Mouse (Mus musculus): ENCODE data around the gene Gm29427. TPM values are rescaled to one million over a fixed set of nuclear protein-coding genes. Genes with fewer than 3 reads are reported as not detected.
"Not testable (repeated sequence)": the region's sequence is repeated elsewhere in the genome, so short reads cannot be mapped to it uniquely, and the experiment has no call there.

Gm29427 gene
- polyA plus RNA-seq, 1 experiment from 2014 or later = not detected

DNA sequence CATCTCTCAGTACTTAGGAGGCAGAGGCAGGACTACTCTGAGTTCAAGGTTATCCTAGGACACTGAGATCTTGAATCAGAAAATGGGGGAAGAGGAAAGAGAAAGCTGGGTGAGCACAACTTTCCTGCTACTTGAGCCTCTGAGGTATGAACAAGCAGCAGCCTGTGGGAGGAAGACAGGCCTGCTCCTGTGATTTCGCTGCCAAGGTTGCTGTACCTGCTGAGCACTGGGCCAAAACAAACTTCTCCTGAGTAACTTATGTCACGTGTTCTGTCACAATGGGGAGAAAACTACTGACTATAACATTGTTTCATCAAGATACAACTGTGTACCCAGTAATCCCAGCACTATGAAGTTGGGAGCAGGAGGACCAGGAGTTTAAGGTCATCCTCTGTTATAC, 12.0 kb downstream of the Gm29427 start:
- Histone ChIP-seq H3K9ac (no peak overlapping the region), H3K9me3 (replicated peaks) (no peaks in the 10 kb centered on the region), H3K27me3 (no peaks in the 10 kb centered on the region), H3K4me1 (no peaks in the 10 kb centered on the region), H3K27ac (replicated peaks) (no peak overlapping the region), H3K4me2 (replicated peaks) (no peak overlapping the region), H3K4me3 (replicated peaks) (no peak overlapping the region), H3K36me3 (peaks cover 60% of the 10 kb centered on the region)
- no peak for ATAC-seq (ENCODE audit: insufficient number of reproducible peaks, low FRiP score, low TSS enrichment, low read depth)
- 73% methylated on average over 2 of the region's 2 CpGs for WGBS

- no peak overlapping the region for H3K4me3 ChIP-seq (replicated peaks)
- no peak overlapping the region for H3K9ac ChIP-seq
- no peaks in the 10 kb centered on the region for H3K27me3 ChIP-seq
- no peak overlapping the region for H3K4me2 ChIP-seq (replicated peaks)
- 93% methylated on average over 11 of the region's 11 CpGs for WGBS
- H3K9me3 ChIP-seq (replicated peaks) = no peaks in the 10 kb centered on the region
- no peaks in the 10 kb centered on the region for H3K4me1 ChIP-seq
- no peak for ATAC-seq (ENCODE audit: insufficient number of reproducible peaks, low FRiP score, low TSS enrichment, low read depth)
- H3K36me3 ChIP-seq = peaks cover 63% of the 10 kb centered on the region
- no peak overlapping the region for H3K27ac ChIP-seq (replicated peaks)
These were observed 13.6 kb downstream of the Gm29427 start for GRCm38 (mm10) chr1:130701976-130702375.

DNA sequence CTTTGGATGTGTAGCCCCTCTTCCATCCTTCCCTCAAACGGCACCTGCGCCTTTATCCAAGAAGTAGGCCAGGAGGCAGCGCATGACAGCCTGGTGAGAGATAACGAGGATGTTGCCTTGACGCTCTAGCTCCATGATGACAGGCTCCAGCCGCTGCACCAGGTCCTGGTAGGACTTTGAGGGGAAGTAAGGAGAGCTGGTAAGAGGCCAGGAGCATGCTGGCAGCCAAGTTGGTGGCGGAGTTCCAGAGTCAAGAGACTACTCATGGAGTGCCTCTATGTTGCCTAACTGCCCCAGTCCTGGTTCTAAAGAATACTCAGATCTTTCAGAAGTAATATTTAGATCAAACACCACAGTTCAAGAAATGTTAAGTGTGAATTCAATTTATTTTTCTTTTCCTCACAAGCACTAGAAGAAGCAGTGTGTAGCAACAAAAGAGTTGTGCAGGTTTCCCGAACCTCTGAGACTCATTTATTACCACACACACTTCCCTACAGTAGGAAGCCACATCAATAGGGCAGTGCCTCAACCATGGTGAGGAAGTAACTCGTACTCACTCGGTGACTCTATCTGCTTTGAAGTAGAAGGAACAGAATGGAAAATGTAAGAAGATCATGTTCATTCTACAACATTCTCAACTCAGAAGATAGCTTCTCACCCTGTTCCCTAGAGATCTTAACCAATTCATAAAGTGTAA, 15.5 kb downstream of the Gm29427 start:
- no peak for ATAC-seq (ENCODE audit: insufficient number of reproducible peaks, low FRiP score, low TSS enrichment, low read depth)
- Histone ChIP-seq H3K27me3 (no peaks in the 10 kb centered on the region), H3K36me3 (peaks cover 51% of the 10 kb centered on the region), H3K27ac (replicated peaks) (no peak overlapping the region), H3K9ac (no peak overlapping the region), H3K4me3 (replicated peaks) (no peak overlapping the region), H3K4me1 (no peaks in the 10 kb centered on the region), H3K9me3 (replicated peaks) (no peaks in the 10 kb centered on the region), H3K4me2 (replicated peaks) (no peak overlapping the region)
- 92% methylated on average over 10 of the region's 10 CpGs for WGBS

DNA sequence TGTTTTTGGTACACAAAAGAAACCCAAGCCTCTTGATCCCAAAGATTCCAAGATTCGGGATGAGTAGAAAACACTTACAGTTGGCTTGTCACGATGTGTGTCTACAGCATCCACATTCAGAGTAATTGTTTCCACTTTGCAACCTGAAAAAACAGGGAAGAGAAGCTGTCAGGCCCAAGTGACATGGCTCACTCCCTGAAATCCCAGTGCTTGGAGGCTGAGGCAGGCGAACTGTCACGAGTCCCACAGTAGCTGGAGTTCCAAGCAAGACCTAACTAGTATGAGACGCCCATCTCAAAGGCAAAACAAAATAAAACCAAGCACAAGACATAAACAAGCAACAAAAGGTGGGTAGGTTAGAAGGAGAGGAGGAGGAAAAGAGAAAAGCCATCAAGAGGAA, 17.0 kb downstream of the Gm29427 start:
- no peak overlapping the region for H3K4me2 ChIP-seq (replicated peaks)
- no peak for ATAC-seq (ENCODE audit: insufficient number of reproducible peaks, low FRiP score, low TSS enrichment, low read depth)

DNA sequence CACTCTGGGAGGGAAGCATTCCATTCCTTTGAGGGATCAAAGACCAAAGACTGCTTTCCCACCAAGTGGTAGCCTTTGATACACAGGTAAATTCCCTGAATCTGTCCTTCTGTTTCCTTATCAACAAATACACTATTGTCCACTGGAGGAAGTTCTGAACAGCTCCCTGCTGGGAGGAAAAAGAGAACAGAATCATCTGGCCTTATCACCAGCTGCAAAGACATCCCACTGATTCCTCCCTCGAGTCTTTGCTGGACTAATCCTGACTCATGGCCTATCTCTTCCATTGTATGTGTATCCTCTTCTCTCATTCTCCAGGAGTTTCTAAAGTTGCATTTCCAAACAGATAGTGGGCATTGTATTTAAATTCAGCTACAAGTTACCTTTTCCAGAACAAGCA, 31.7 kb downstream of the Gm29427 start:
- no peak for ATAC-seq (ENCODE audit: insufficient number of reproducible peaks, low FRiP score, low TSS enrichment, low read depth)
- Histone ChIP-seq H3K4me1 (no peaks in the 10 kb centered on the region), H3K9ac (no peak overlapping the region), H3K27ac (replicated peaks) (no peak overlapping the region), H3K4me3 (replicated peaks) (no peak overlapping the region), H3K9me3 (replicated peaks) (no peaks in the 10 kb centered on the region), H3K27me3 (no peaks in the 10 kb centered on the region), H3K36me3 (no peaks in the 10 kb centered on the region), H3K4me2 (replicated peaks) (no peak overlapping the region)
- 49% methylated on average over 1 of the region's 1 CpGs for WGBS

More for the DNA sequence above, 17.0 kb downstream of the Gm29427 start:
- Histone ChIP-seq H3K4me3 (replicated peaks) (no peak overlapping the region), H3K4me1 (no peaks in the 10 kb centered on the region), H3K9me3 (replicated peaks) (no peaks in the 10 kb centered on the region), H3K9ac (no peak overlapping the region), H3K27ac (replicated peaks) (no peak overlapping the region), H3K36me3 (peaks cover 51% of the 10 kb centered on the region), H3K27me3 (no peaks in the 10 kb centered on the region)
- 92% methylated on average over 5 of the region's 5 CpGs for WGBS

DNA sequence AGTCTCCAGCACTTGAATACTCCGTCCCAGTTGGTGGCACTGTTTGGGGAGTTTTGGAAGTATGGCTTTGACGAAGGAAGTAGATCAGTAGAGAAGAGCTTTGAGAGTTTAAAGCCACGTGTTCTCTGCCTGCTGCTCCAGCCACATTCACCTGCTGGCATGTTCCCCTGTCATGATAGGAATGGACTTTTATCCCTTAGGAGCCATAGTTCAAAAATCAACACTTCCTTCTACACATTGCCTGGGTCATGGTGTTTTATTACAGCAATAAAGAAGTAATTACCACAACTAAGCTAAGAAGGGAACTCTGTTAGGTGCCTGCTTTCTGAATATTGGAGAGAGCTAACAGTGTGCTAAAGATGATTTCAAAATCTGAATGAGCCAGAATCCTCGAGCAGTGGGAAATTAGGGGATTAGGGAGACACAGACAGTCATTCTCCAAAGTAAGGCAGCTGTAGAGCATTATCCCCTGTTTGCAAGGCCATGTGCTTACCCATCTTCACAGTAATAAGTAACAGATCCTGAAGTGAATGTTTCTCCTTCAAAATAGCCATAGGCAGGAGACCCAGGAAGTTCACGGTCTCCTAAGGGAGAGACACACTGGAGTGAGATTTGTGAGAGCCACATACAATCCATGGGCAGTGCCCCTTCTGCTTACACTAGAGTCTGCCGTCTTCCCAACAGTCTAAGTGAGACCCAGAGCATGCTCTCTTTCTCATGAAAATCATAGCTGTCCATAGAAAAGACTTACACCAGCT, 33.8 kb downstream of the Gm29427 start:
- no peak overlapping the region for H3K4me2 ChIP-seq (replicated peaks)
- H3K36me3 ChIP-seq = no peaks in the 10 kb centered on the region
- H3K4me3 ChIP-seq (replicated peaks) = no peak overlapping the region
- no peaks in the 10 kb centered on the region for H3K27me3 ChIP-seq
- H3K9me3 ChIP-seq (replicated peaks) = no peaks in the 10 kb centered on the region
- H3K9ac ChIP-seq = no peak overlapping the region
- ATAC-seq (ENCODE audit: insufficient number of reproducible peaks, low FRiP score, low TSS enrichment, low read depth) = no peak
- WGBS = 61% methylated on average over 6 of the region's 6 CpGs
- no peaks in the 10 kb centered on the region for H3K4me1 ChIP-seq
- H3K27ac ChIP-seq (replicated peaks) = no peak overlapping the region

GRCm38 (mm10) chr1:130681075-130681474, 34.5 kb downstream of the Gm29427 start:
- Histone ChIP-seq H3K36me3 (no peaks in the 10 kb centered on the region), H3K4me1 (no peaks in the 10 kb centered on the region), H3K4me3 (replicated peaks) (no peak overlapping the region), H3K9ac (no peak overlapping the region), H3K27ac (replicated peaks) (no peak overlapping the region), H3K9me3 (replicated peaks) (no peaks in the 10 kb centered on the region), H3K27me3 (no peaks in the 10 kb centered on the region), H3K4me2 (replicated peaks) (no peak overlapping the region)
- WGBS = 81% methylated on average over 2 of the region's 2 CpGs
- no peak for ATAC-seq (ENCODE audit: insufficient number of reproducible peaks, low FRiP score, low TSS enrichment, low read depth)

DNA sequence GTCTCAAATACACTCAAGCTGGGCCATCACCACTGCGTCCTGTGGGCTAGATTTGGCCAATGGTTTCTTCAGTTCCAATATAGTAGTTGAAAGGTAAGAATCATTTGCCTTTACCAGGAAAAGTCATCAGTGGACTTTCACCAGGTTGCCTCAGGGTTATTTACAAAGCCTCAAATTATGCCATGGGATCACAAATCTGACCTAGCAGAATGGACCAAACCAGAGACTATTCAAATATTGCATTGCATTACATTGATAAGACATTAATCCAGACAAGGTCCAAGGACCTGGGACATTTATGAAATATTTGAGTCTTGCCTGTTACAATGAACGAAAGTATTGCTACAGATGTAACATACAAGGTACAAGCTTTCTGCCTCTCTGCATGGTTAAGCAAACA, 37.0 kb downstream of the Gm29427 start:
- no peaks in the 10 kb centered on the region for H3K36me3 ChIP-seq
- H3K27ac ChIP-seq (replicated peaks) = no peak overlapping the region
- 76% methylated on average over 2 of the region's 2 CpGs for WGBS
- ATAC-seq (ENCODE audit: insufficient number of reproducible peaks, low FRiP score, low TSS enrichment, low read depth) = no peak
- H3K4me3 ChIP-seq (replicated peaks) = no peak overlapping the region
- H3K9me3 ChIP-seq (replicated peaks) = no peaks in the 10 kb centered on the region
- H3K27me3 ChIP-seq = no peaks in the 10 kb centered on the region
- H3K9ac ChIP-seq = no peak overlapping the region
- no peaks in the 10 kb centered on the region for H3K4me1 ChIP-seq
- no peak overlapping the region for H3K4me2 ChIP-seq (replicated peaks)

DNA sequence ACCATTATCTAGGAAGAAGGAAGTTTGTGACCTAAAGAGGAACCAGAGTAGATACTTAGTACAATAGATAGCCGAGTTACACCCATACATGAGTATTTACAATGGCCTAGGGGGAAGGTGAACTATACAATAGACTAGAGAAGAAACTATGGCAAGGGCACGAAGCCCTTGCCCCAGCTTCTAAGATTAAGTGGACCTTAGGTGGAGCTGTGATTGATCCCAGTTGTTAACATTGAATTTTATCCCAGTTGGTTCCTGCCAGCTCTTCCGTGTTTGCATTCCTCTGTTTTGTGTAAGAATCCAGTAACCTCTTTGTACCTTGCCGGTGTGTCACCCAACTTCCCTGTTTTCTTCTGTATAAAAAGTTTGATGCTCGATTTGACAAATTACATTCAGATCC, 52.0 kb downstream of the Gm29427 start:
- not testable (repeated sequence) for H3K4me2 ChIP-seq (replicated peaks); H3K27me3 ChIP-seq; H3K36me3 ChIP-seq; H3K4me1 ChIP-seq; H3K9me3 ChIP-seq (replicated peaks); H3K27ac ChIP-seq (replicated peaks); H3K4me3 ChIP-seq (replicated peaks); H3K9ac ChIP-seq; ATAC-seq (ENCODE audit: insufficient number of reproducible peaks, low FRiP score, low TSS enrichment, low read depth)
- WGBS = 85% methylated on average over 5 of the region's 5 CpGs

DNA sequence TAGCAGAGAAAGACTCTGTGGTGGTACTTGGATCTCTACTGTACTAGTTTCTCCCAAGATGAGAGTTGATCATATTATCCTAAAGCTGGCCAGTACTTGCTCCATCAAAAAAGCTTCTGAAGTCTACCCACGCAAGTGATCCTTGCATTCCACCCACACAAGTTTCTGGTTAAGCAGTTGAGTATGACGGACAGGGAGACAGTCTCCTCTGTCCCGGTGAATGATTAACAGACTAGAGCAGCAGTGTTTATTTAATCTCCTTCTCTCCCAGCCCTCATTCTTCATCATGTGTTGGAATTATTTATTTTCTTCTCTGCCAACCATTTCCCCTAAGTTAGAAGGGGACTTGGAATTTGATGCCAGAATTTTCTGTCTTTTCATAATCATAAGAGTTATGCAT, 54.1 kb downstream of the Gm29427 start, which contains the start of gene C4bp:
TSS of gene C4bp (minus strand) at position 179 of the 400 bp plus-strand sequence.
- Histone ChIP-seq H3K9ac (no peak within 1 kb of the TSS), H3K36me3 (no peaks in the 10 kb centered on the region), H3K9me3 (replicated peaks) (no peaks in the 10 kb centered on the region), H3K27ac (replicated peaks) (no peak within 1 kb of the TSS), H3K4me2 (replicated peaks) (no peak within 1 kb of the TSS), H3K4me3 (replicated peaks) (no peak within 1 kb of the TSS), H3K4me1 (no peaks in the 10 kb centered on the region), H3K27me3 (no peaks in the 10 kb centered on the region)
- ATAC-seq (ENCODE audit: insufficient number of reproducible peaks, low FRiP score, low TSS enrichment, low read depth) = no peak
- 60% methylated on average over 3 of the region's 3 CpGs for WGBS

- not testable (repeated sequence) for H3K4me1 ChIP-seq; H3K36me3 ChIP-seq; H3K27me3 ChIP-seq; ATAC-seq (ENCODE audit: insufficient number of reproducible peaks, low FRiP score, low TSS enrichment, low read depth); H3K9me3 ChIP-seq (replicated peaks); H3K4me2 ChIP-seq (replicated peaks); H3K27ac ChIP-seq (replicated peaks); H3K9ac ChIP-seq; H3K4me3 ChIP-seq (replicated peaks)
- WGBS = 45% methylated on average over 5 of the region's 5 CpGs
These were observed 56.0 kb downstream of the Gm29427 start for GRCm38 (mm10) chr1:130659641-130660040.

- no peak overlapping the region for H3K4me3 ChIP-seq (replicated peaks)
- H3K4me1 ChIP-seq = no peaks in the 10 kb centered on the region
- no peak for ATAC-seq (ENCODE audit: insufficient number of reproducible peaks, low FRiP score, low TSS enrichment, low read depth)
- no peak overlapping the region for H3K27ac ChIP-seq (replicated peaks)
- 55% methylated on average over 4 of the region's 4 CpGs for WGBS
- H3K9ac ChIP-seq = no peak overlapping the region
- no peaks in the 10 kb centered on the region for H3K9me3 ChIP-seq (replicated peaks)
- no peak overlapping the region for H3K4me2 ChIP-seq (replicated peaks)
- H3K36me3 ChIP-seq = no peaks in the 10 kb centered on the region
- H3K27me3 ChIP-seq = no peaks in the 10 kb centered on the region
These were observed 71.5 kb downstream of the Gm29427 start for GRCm38 (mm10) chr1:130644103-130644502.
